Mouse (Mus musculus) heart, embryonic 10.5 days (tissue): ENCODE measurements around the gene Tsks. TPM values are rescaled to one million over a fixed set of nuclear protein-coding genes. Genes with fewer than 3 reads are reported as not detected.

Experiments used
- DNase-seq: peaks from one replicate; pipeline ENCODE4 v3.0.0-alpha.2; 2017; ENCODE audit warnings: low spot score
- H3K27ac ChIP-seq: fragments of 300-500 bp; sonication (generic); 2 replicates; pipeline ENCODE4 v1.5.1; 2016; ENCODE audit warnings: mild to moderate bottlenecking
- H3K27me3 ChIP-seq: fragments of 300-500 bp; sonication (generic); 2 replicates; pipeline ENCODE4 v1.6.1; 2016; ENCODE audit warnings: mild to moderate bottlenecking; ENCODE audit not compliant: poor library complexity, insufficient read depth, severe bottlenecking
- H3K36me3 ChIP-seq: fragments of 300-500 bp; sonication (generic); 2 replicates; pipeline ENCODE4 v1.6.1; 2016; ENCODE audit warnings: mild to moderate bottlenecking, moderate library complexity
- H3K4me1 ChIP-seq: fragments of 300-500 bp; sonication (generic); 2 replicates; pipeline ENCODE4 v1.6.1; 2016; ENCODE audit warnings: mild to moderate bottlenecking
- H3K4me3 ChIP-seq: fragments of 300-500 bp; sonication (generic); 2 replicates; pipeline ENCODE4 v1.5.1; 2016; ENCODE audit warnings: mild to moderate bottlenecking, moderate library complexity
- H3K9me3 ChIP-seq: fragments of 300-500 bp; sonication (generic); 2 replicates; pipeline ENCODE4 v1.6.1; 2016; ENCODE audit warnings: mild to moderate bottlenecking, moderate library complexity
- WGBS: fragments of 180-500 bp; shearing (Covaris S2); methylation state at CpG from one replicate; pipeline ENCODE4 v1.1.7; 2016; 5-methylcytosine and 5-hydroxymethylcytosine counted together
- polyA plus RNA-seq: library from polyadenylated mRNA; unstranded; fragments of >200 nt; fragmentation: Nextera tagmentation; extraction: Ambion mirVana; gene quantifications from 2 replicates; pipeline ENCODE4 v1.2.1, GENCODE M21; 2016

The Tsks gene
- polyA plus RNA-seq, 1 experiment from 2014 or later: 0.25 TPM

GRCm38 (mm10) chr7:44986192-44986878, 43.3 kb downstream of the Tsks start, which contains the start of gene Prmt1:
Gene Prmt1 (minus strand): TSS chr7:44986568.
- under 1% methylated on average over 42 of the region's 42 CpGs for WGBS
- peaks cover 34% of the 10 kb centered on the region for H3K4me1 ChIP-seq
- peak within 1 kb of the TSS; percentile 99 for H3K27ac ChIP-seq
- peaks cover 52% of the 10 kb centered on the region for H3K36me3 ChIP-seq
- H3K9me3 ChIP-seq: no peaks in the 10 kb centered on the region
- DNase-seq: peak; percentile 100
- no peaks in the 10 kb centered on the region for H3K27me3 ChIP-seq
- H3K4me3 ChIP-seq: peak within 1 kb of the TSS; percentile 95

GRCm38 (mm10) chr7:44986879-44987718, 44.1 kb downstream of the Tsks start:
- no peaks in the 10 kb centered on the region for H3K27me3 ChIP-seq
- peak overlapping the region; percentile 99 for H3K27ac ChIP-seq
- DNase-seq: no peak
- under 1% methylated on average over 29 of the region's 29 CpGs for WGBS
- peaks cover 52% of the 10 kb centered on the region for H3K36me3 ChIP-seq
- H3K9me3 ChIP-seq: no peaks in the 10 kb centered on the region
- H3K4me1 ChIP-seq: peaks cover 34% of the 10 kb centered on the region
- peak overlapping the region; percentile 95 for H3K4me3 ChIP-seq

GRCm38 (mm10) chr7:44996672-44997071, 53.7 kb downstream of the Tsks start:
- 15% methylated on average over 10 of the region's 10 CpGs for WGBS
- Histone ChIP-seq H3K27me3 (no peaks in the 10 kb centered on the region), H3K36me3 (peaks cover 68% of the 10 kb centered on the region)

GRCm38 (mm10) chr7:44997231-44997939, 54.4 kb downstream of the Tsks start, which contains the start of gene Irf3:
Gene Irf3 (plus strand): TSS chr7:44997648.
- peaks cover 68% of the 10 kb centered on the region for H3K36me3 ChIP-seq
- DNase-seq: peak; percentile 98
- peak within 1 kb of the TSS; percentile 92 for H3K27ac ChIP-seq
- H3K4me1 ChIP-seq: peaks cover 48% of the 10 kb centered on the region
- no peaks in the 10 kb centered on the region for H3K9me3 ChIP-seq
- under 1% methylated on average over 43 of the region's 43 CpGs for WGBS
- peak within 1 kb of the TSS; percentile 76 for H3K4me3 ChIP-seq
- H3K27me3 ChIP-seq: no peaks in the 10 kb centered on the region

More at GRCm38 (mm10) chr7:44996672-44997071, 53.7 kb downstream of the Tsks start:
- no peak for DNase-seq
- Histone ChIP-seq H3K9me3 (no peaks in the 10 kb centered on the region), H3K4me3 (peak overlapping the region; percentile 76), H3K27ac (peak overlapping the region; percentile 92), H3K4me1 (peaks cover 48% of the 10 kb centered on the region)

GRCm38 (mm10) chr7:44997940-44998428, 55.0 kb downstream of the Tsks start:
- no peaks in the 10 kb centered on the region for H3K27me3 ChIP-seq
- peak overlapping the region; percentile 76 for H3K4me3 ChIP-seq
- no peaks in the 10 kb centered on the region for H3K9me3 ChIP-seq
- peak overlapping the region; percentile 92 for H3K27ac ChIP-seq
- H3K36me3 ChIP-seq: peaks cover 68% of the 10 kb centered on the region
- 3% methylated on average over 15 of the region's 15 CpGs for WGBS
- H3K4me1 ChIP-seq: peaks cover 48% of the 10 kb centered on the region
- no peak for DNase-seq

- peaks cover 68% of the 10 kb centered on the region for H3K36me3 ChIP-seq
- H3K27ac ChIP-seq: peak within 1 kb of the TSS; percentile 92
- 1% methylated on average over 18 of the region's 18 CpGs for WGBS
- no peaks in the 10 kb centered on the region for H3K27me3 ChIP-seq
- no peaks in the 10 kb centered on the region for H3K9me3 ChIP-seq
- peaks cover 48% of the 10 kb centered on the region for H3K4me1 ChIP-seq
- peak within 1 kb of the TSS; percentile 76 for H3K4me3 ChIP-seq
- no peak for DNase-seq
These were observed 55.5 kb downstream of the Tsks start, which contains the start of gene Bcl2l12 for GRCm38 (mm10) chr7:44998501-44998955. Gene Bcl2l12 (minus strand): TSS chr7:44998712.

- peak overlapping the region; percentile 20; the same call in 1 of the 2 replicates for H3K4me3 ChIP-seq
- H3K27ac ChIP-seq: no peak overlapping the region
- H3K27me3 ChIP-seq: no peaks in the 10 kb centered on the region
- no peak for DNase-seq
- peaks cover 66% of the 10 kb centered on the region for H3K36me3 ChIP-seq
- 70% methylated on average over 11 of the region's 11 CpGs for WGBS
- peaks cover 49% of the 10 kb centered on the region for H3K4me1 ChIP-seq
- no peaks in the 10 kb centered on the region for H3K9me3 ChIP-seq
These were observed 56.7 kb downstream of the Tsks start for GRCm38 (mm10) chr7:44999753-45000152.

- Histone ChIP-seq H3K27me3 (no peaks in the 10 kb centered on the region), H3K9me3 (no peaks in the 10 kb centered on the region), H3K36me3 (peaks cover 66% of the 10 kb centered on the region), H3K4me1 (peaks cover 53% of the 10 kb centered on the region), H3K27ac (0 out of 2 replicates have a peak overlapping the region, but pooled peaks have one; percentile 6), H3K4me3 (no peak overlapping the region)
- 88% methylated on average over 21 of the region's 21 CpGs for WGBS
- no peak for DNase-seq
These were observed 57.6 kb downstream of the Tsks start for GRCm38 (mm10) chr7:45000539-45001114.

GRCm38 (mm10) chr7:45002440-45002839, 59.4 kb downstream of the Tsks start:
- Histone ChIP-seq H3K9me3 (no peaks in the 10 kb centered on the region), H3K4me1 (peaks cover 42% of the 10 kb centered on the region), H3K4me3 (no peak overlapping the region), H3K36me3 (peaks cover 79% of the 10 kb centered on the region), H3K27ac (no peak overlapping the region), H3K27me3 (no peaks in the 10 kb centered on the region)
- DNase-seq: no peak
- 84% methylated on average over 7 of the region's 7 CpGs for WGBS

GRCm38 (mm10) chr7:45004546-45004945, 61.5 kb downstream of the Tsks start:
- no peaks in the 10 kb centered on the region for H3K27me3 ChIP-seq
- DNase-seq: no peak
- H3K9me3 ChIP-seq: no peaks in the 10 kb centered on the region
- peaks cover 28% of the 10 kb centered on the region for H3K4me1 ChIP-seq
- WGBS: 74% methylated on average over 3 of the region's 3 CpGs
- H3K36me3 ChIP-seq: peaks cover 99% of the 10 kb centered on the region
- no peak overlapping the region for H3K4me3 ChIP-seq
- no peak overlapping the region for H3K27ac ChIP-seq

- WGBS: 89% methylated on average over 6 of the region's 6 CpGs
- Histone ChIP-seq H3K9me3 (no peaks in the 10 kb centered on the region), H3K4me3 (no peak overlapping the region), H3K4me1 (peaks cover 24% of the 10 kb centered on the region), H3K27ac (0 out of 2 replicates have a peak overlapping the region, but pooled peaks have one; percentile 13), H3K27me3 (no peaks in the 10 kb centered on the region), H3K36me3 (peaks cover 99% of the 10 kb centered on the region)
- no peak for DNase-seq
These were observed 62.5 kb downstream of the Tsks start for GRCm38 (mm10) chr7:45005321-45005992.
